8 mouse cellular contexts compared by ENCODE assay signal in the genomic region with DNA sequence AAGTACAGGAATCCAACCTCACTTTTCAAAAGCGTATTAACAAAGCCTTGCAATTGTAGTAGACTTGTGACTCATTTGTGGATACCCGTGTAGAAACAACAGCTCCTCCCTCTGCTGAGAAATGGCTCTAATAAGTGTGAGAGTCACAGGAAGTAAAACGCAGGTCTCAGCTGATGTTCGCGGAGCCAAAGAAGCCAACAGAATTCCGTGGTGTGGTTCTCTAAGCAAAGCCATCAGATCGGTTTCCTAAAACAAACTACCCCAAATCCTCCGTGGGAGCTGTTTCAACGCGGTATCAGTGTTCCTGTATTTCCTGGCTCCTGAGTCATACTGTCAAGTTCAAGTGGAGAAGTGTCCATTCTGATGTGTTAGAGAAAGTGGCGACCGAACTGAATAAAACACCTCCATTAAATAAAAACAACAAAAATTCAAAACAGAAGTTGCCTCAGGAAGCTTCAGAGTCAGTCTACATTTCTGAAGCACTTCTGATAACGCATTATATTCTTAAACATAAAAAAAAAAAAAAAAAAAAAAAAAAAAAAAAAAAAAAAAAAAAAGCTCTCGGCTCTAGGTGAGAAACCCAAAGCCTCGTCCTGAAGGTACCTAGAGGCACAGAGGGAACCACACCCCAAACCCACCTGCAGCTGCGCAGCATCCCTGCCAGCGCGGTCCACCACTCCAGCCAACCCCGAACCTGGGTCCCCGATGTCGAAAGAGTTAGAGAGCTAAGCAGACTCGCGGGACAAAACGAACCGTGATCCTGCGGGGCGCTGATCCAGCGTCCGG. TPM values are rescaled to one million over a fixed set of nuclear protein-coding genes. Genes with fewer than 3 reads are reported as not detected.
DNase-seq lines count a peak whose midpoint lies in the region; ATAC-seq and TF ChIP-seq lines count a peak whose summit lies in the region.

No protein-coding gene starts in this region.

- H3K36me3 ChIP-seq in heart, adult 2 months (ENCODE audit: control insufficient read depth, insufficient read depth, low read length) = no peaks in the 10 kb centered on the region
- no peaks in the 10 kb centered on the region for H3K36me3 ChIP-seq in heart, postnatal 0 days (replicated peaks; ENCODE audit: control insufficient read depth, insufficient read depth, low read length)
- H3K36me3 ChIP-seq in lung, embryonic 15.5 days = no peaks in the 10 kb centered on the region
- no peaks in the 10 kb centered on the region for H3K36me3 ChIP-seq in splenic B cell, adult 2 months (ENCODE audit: control insufficient read depth, insufficient read depth, low read length, poor library complexity, severe bottlenecking)

- peak; percentile 69 for ATAC-seq in CD4-positive, CD25-positive, alpha-beta regulatory T cell, adult 4 months
- ATAC-seq in heart, postnatal 0 days (ENCODE audit: insufficient read depth, low read depth) = no peak
- ATAC-seq in lung, embryonic 15.5 days (ENCODE audit: borderline replicate concordance, extremely low read depth, low FRiP score, low TSS enrichment) = peak; percentile 43

- H3K4me2 ChIP-seq in heart, postnatal 0 days (ENCODE audit: low read depth, low read length) = peak overlapping the region; percentile 76
- H3K4me2 ChIP-seq in lung, embryonic 15.5 days = peak overlapping the region; percentile 79

- H3K4me1 ChIP-seq in heart, adult 2 months (ENCODE audit: control insufficient read depth, insufficient read depth, low read length) = 0 out of 2 replicates have a peak, but pooled peaks cover 1% of the 10 kb centered on the region
- H3K4me1 ChIP-seq in heart, postnatal 0 days (ENCODE audit: control insufficient read depth, insufficient read depth) = peaks cover 3% of the 10 kb centered on the region; the same call in 1 of the 2 replicates
- H3K4me1 ChIP-seq in lung, embryonic 15.5 days = no peaks in the 10 kb centered on the region; the same call in 1 of the 2 replicates

- WGBS in heart, adult 2 months = 5% methylated on average over 29 of the region's 29 CpGs
- 6% methylated on average over 29 of the region's 29 CpGs for WGBS in heart, postnatal 0 days
- 7% methylated on average over 29 of the region's 29 CpGs for WGBS in lung, embryonic 15.5 days

- TF ChIP-seq POLR2A in heart, adult 2 months (IDR thresholded peaks at IDR 0.05; ENCODE audit: insufficient read depth, low read depth, low read length) = no peak

- peak overlapping the region; percentile 53 for H3K27ac ChIP-seq in heart, adult 2 months
- H3K27ac ChIP-seq in heart, postnatal 0 days (ENCODE audit: low read depth) = no peak overlapping the region
- no peak overlapping the region for H3K27ac ChIP-seq in lung, embryonic 15.5 days

- H3K9ac ChIP-seq in heart, adult 2 months (ENCODE audit: low read depth, low read length) = peak overlapping the region; percentile 49
- peak overlapping the region; percentile 54 for H3K9ac ChIP-seq in heart, postnatal 0 days (replicated peaks; ENCODE audit: low read depth, low read length)
- H3K9ac ChIP-seq in lung, embryonic 15.5 days = peak overlapping the region; percentile 45

- peak overlapping the region; percentile 63 for H3K4me3 ChIP-seq in heart, adult 2 months
- H3K4me3 ChIP-seq in heart, postnatal 0 days (ENCODE audit: low read depth, low read length) = peak overlapping the region; percentile 75
- H3K4me3 ChIP-seq in lung, embryonic 15.5 days = peak overlapping the region; percentile 67

- peak in 1 of 2 experiments; percentile 32 for DNase-seq in heart, adult 2 months
- DNase-seq in heart, adult 11 months = no peak
- DNase-seq in embryo, embryonic 10.5 days (ENCODE audit: low spot score) = peak; percentile 47
- peak; percentile 17 for DNase-seq in heart, postnatal 0 days (ENCODE audit: low spot score)
- DNase-seq in splenic B cell, adult 2 months (ENCODE audit: low read depth, low spot score) = peak; percentile 52
- no peak for DNase-seq in adrenal gland, postnatal 4 days (ENCODE audit: low spot score in 2 of 2)

- no peaks in the 10 kb centered on the region for H3K9me3 ChIP-seq in heart, postnatal 0 days (replicated peaks; ENCODE audit: control insufficient read depth, low read length)
- no peaks in the 10 kb centered on the region for H3K9me3 ChIP-seq in lung, embryonic 15.5 days

- H3K79me2 ChIP-seq in heart, adult 2 months (replicated peaks; ENCODE audit: control insufficient read depth, insufficient read depth, low read length) = no peaks in the 10 kb centered on the region

- TF ChIP-seq CTCF in heart, adult 2 months (IDR thresholded peaks at IDR 0.05) = no peak
- 0 out of 2 replicates have a peak, but pooled peaks have one; percentile 2 for TF ChIP-seq CTCF in heart, postnatal 0 days (IDR thresholded peaks at IDR 0.05; ENCODE audit: low read depth)

- H3K27me3 ChIP-seq in heart, adult 2 months (ENCODE audit: control insufficient read depth, insufficient read depth, low read length) = no peaks in the 10 kb centered on the region
- no peaks in the 10 kb centered on the region for H3K27me3 ChIP-seq in heart, postnatal 0 days (ENCODE audit: control insufficient read depth, insufficient read depth, low read length)
- no peaks in the 10 kb centered on the region for H3K27me3 ChIP-seq in lung, embryonic 15.5 days
- H3K27me3 ChIP-seq in splenic B cell, adult 2 months (ENCODE audit: control insufficient read depth, insufficient read depth, low read length, poor library complexity, severe bottlenecking) = no peaks in the 10 kb centered on the region

- no peak for TF ChIP-seq EP300 in heart, adult 2 months (IDR thresholded peaks at IDR 0.05; ENCODE audit: insufficient read depth, low read depth, low read length)
- no peak for TF ChIP-seq EP300 in heart, postnatal 0 days (IDR thresholded peaks at IDR 0.05; ENCODE audit: low read depth)

- intact Hi-C loops in heart, adult 2 months (cut with DNase I) = loop anchor here (2.0 kb wide), 1 partner anchor 41 kb away; no protein-coding TSS in a partner anchor

RNA-seq across cellular contexts. Expression of a gene that starts 0.5 kb away (rescaled TPM):
- total RNA-seq in heart, adult 2 months (2021) = 1 to 10 TPM; 2.7 to 4.0 TPM
- 1.7 and 2.2 TPM in 2 replicates for polyA plus RNA-seq in heart, adult 2 months (2012; rRNA removed)
- polyA plus RNA-seq in CD4-positive, CD25-positive, alpha-beta regulatory T cell, adult 4 months (2017; shearing (Covaris generic)) = 10 to 100 TPM; 16.2 to 17.5 TPM
- total RNA-seq in heart, postnatal 0 days (2014; rRNA removed; ENCODE audit: low replicate concordance) = 4.7 and 5.2 TPM in 2 replicates
- 3.1 and 3.5 TPM in 2 replicates for polyA plus RNA-seq in heart, postnatal 0 days (2015; fragmentation: Nextera tagmentation; extraction: Ambion mirVana)
- 2.0 and 5.3 TPM in 2 replicates for polyA plus RNA-seq in lung, embryonic 15.5 days (2015; fragmentation: Nextera tagmentation; extraction: Ambion mirVana)
- total RNA-seq in adrenal gland, postnatal 4 days (2021) = 1 to 10 TPM; 8.4 to 9.7 TPM

RNA-seq across cellular contexts. Expression of a gene that starts 41.6 kb away (rescaled TPM):
- total RNA-seq in heart, adult 2 months (2021) = 1 to 10 TPM; 6.6 to 7.4 TPM
- 9.9 and 14.8 TPM in 2 replicates for polyA plus RNA-seq in heart, adult 2 months (2012; rRNA removed)
- polyA plus RNA-seq in CD4-positive, CD25-positive, alpha-beta regulatory T cell, adult 4 months (2017; shearing (Covaris generic)) = 10 to 100 TPM; 35.2 to 36.0 TPM
- total RNA-seq in heart, postnatal 0 days (2014; rRNA removed; ENCODE audit: low replicate concordance) = 21.9 and 30.1 TPM in 2 replicates
- 23.2 and 24.5 TPM in 2 replicates for polyA plus RNA-seq in heart, postnatal 0 days (2015; fragmentation: Nextera tagmentation; extraction: Ambion mirVana)
- polyA plus RNA-seq in lung, embryonic 15.5 days (2015; fragmentation: Nextera tagmentation; extraction: Ambion mirVana) = 35.8 and 37.5 TPM in 2 replicates
- total RNA-seq in adrenal gland, postnatal 4 days (2021) = 10 to 100 TPM; 13.1 TPM

Comparison
In these comparisons a context has a peak if more than half of its experiments do, and no peak if none do; other contexts are left out.
1. DNase-seq: peak in embryo, embryonic 10.5 days (single experiment), heart, postnatal 0 days (single experiment) and splenic B cell, adult 2 months (single experiment); none in heart, adult 11 months (single experiment) and adrenal gland, postnatal 4 days (0 of 2).
2. Peak in every context shown above with its lines, with median percentiles within 50 percentile points of each other: H3K4me3 ChIP-seq and H3K9ac ChIP-seq.